Mouse (Mus musculus) layer of hippocampus, postnatal 25 days (tissue): ENCODE measurements around the gene Gm17482. TPM values are rescaled to one million over a fixed set of nuclear protein-coding genes. Genes with fewer than 3 reads are reported as not detected.
A peak's percentile ranks its signal among the peaks of the same experiment; 100 is the strongest.
"Not testable (repeated sequence)": the region's sequence is repeated elsewhere in the genome, so short reads cannot be mapped to it uniquely, and the experiment has no call there.

Source experiments
- DNase-seq, 2 experiments: peaks; one replicate each; pipeline ENCODE4 v3.0.0; 2022; ENCODE audit warnings: mixed read lengths in 2 of 2, low spot score in 1 of 2; ENCODE audit errors: extremely low spot score in 1 of 2
- total RNA-seq, 2 experiments: library from RNA; stranded (reverse); gene quantifications; 2 replicates each; pipeline ENCODE4 v1.2.3; 2021

The Gm17482 gene
- not detected for total RNA-seq

- DNase-seq: no peak
Measured at GRCm38 (mm10) chr6:115227043-115227442, at the start of gene Gm17482. Gm17482 (plus strand) TSS chr6:115227343.

GRCm38 (mm10) chr6:115178826-115179225, 48.3 kb upstream of the Gm17482 start:
- DNase-seq: no peak

- no peak for DNase-seq
Measured at GRCm38 (mm10) chr6:115181094-115181493, 46.0 kb upstream of the Gm17482 start.

- DNase-seq: no peak
Measured at GRCm38 (mm10) chr6:115191111-115191510, 36.0 kb upstream of the Gm17482 start.

GRCm38 (mm10) chr6:115200753-115201152, 26.4 kb upstream of the Gm17482 start:
- DNase-seq: no peak

GRCm38 (mm10) chr6:115203029-115203428, 24.1 kb upstream of the Gm17482 start:
- DNase-seq: no peak

GRCm38 (mm10) chr6:115210187-115210586, 17.0 kb upstream of the Gm17482 start:
- no peak for DNase-seq

- DNase-seq: no peak
Measured at GRCm38 (mm10) chr6:115210820-115211219, 16.3 kb upstream of the Gm17482 start.

GRCm38 (mm10) chr6:115212132-115212903, 14.8 kb upstream of the Gm17482 start:
- DNase-seq: no peak

GRCm38 (mm10) chr6:115213129-115213528, 14.0 kb upstream of the Gm17482 start:
- no peak for DNase-seq

GRCm38 (mm10) chr6:115221215-115221641, 5.9 kb upstream of the Gm17482 start:
- no peak for DNase-seq

GRCm38 (mm10) chr6:115225519-115225918, 1.6 kb upstream of the Gm17482 start:
- peak in 1 of 2 experiments; percentile 57 for DNase-seq

- peak; percentile 57 to 89 for DNase-seq
Measured at GRCm38 (mm10) chr6:115227529-115227928, 386 bp downstream of the Gm17482 start.

- DNase-seq: no peak
Measured at GRCm38 (mm10) chr6:115230557-115230956, 3.4 kb downstream of the Gm17482 start.

- DNase-seq: no peak
Measured at GRCm38 (mm10) chr6:115231836-115232235, 4.7 kb downstream of the Gm17482 start.

GRCm38 (mm10) chr6:115232562-115232961, 5.4 kb downstream of the Gm17482 start:
- no peak for DNase-seq

GRCm38 (mm10) chr6:115238031-115239027, 11.2 kb downstream of the Gm17482 start:
- DNase-seq: no peak

GRCm38 (mm10) chr6:115239335-115239734, 12.2 kb downstream of the Gm17482 start:
- DNase-seq: no peak

- DNase-seq: not testable (repeated sequence)
Measured at GRCm38 (mm10) chr6:115240431-115240830, 13.3 kb downstream of the Gm17482 start.

- no peak for DNase-seq
Measured at GRCm38 (mm10) chr6:115241131-115241699, 14.1 kb downstream of the Gm17482 start.

GRCm38 (mm10) chr6:115241939-115242338, 14.8 kb downstream of the Gm17482 start:
- DNase-seq: no peak
